Mouse (Mus musculus): ENCODE measurements around the gene Stx6.
"Not testable (repeated sequence)": the region's sequence is repeated elsewhere in the genome, so short reads cannot be mapped to it uniquely, and the experiment has no call there.

Stx6 gene

DNA sequence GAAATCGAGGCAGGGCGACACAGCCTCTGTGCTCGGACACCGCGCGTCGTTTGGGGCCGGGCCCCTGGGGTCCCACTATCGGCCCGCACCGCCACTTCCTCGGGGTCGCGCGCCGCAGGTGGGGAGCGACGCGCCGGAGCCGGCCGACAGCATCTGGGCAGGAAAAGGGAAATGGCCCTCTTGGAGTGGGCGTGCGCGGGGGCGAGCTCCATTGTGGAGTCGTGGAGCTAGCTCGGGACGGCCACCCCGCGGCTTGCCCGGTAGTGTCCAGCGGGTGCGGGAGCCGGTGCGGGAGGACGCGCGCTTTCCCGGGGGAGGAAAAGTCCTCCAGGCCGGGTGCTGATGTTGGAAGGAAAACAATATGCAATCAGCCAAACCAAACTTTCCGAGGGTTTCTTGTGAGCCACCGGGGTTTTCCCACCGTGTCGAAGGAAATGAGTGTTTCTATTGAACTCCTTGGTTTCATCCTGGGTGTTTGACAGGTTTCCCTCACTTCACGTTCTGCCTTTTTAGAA is 512 bp downstream of the Stx6 start:
- peak; percentile 60 for DNase-seq (ENCODE audit: extremely low read depth, insufficient read length, low spot score)

DNA sequence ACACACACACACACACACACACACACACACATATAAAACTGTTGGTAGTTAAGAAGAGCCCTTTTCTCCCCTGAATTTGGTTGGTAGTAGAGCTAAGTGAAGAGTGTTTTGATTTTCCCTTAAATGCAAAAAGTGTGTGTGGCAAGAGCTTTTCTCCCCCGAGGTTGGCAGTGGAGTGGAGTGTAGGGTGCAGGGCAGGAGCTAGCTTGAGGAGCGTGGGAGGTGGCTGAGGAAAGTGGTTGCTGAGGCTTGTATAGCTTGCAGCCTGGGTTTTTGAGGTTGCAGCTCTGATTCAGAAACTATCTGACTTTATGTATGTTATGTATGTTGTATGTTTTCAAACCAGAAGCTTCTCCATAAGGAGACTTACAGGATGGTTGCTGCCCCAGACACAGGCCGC is 8.9 kb downstream of the Stx6 start:
- no peak for DNase-seq (ENCODE audit: extremely low read depth, insufficient read length, low spot score)

DNA sequence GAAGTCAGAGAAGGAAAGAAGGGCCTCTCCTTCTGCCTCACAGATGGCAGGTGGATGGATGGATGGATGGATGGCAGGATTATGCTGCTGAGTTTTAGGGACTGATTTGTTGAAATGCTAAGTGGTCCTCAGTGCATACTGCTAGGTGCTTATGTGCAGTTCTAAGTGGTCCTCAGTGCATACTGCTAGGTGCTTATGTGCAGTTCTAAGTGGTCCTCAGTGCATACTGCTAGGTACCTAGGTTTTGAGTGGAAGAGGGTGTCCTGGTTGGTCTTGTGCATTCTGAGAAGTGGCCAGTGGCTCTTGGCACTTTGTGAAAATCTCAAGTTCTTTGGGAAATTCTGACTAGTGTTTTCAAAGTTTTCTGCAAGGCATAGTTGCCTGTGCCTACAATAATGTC is 11.4 kb downstream of the Stx6 start:
- DNase-seq (ENCODE audit: extremely low read depth, insufficient read length, low spot score): no peak

DNA sequence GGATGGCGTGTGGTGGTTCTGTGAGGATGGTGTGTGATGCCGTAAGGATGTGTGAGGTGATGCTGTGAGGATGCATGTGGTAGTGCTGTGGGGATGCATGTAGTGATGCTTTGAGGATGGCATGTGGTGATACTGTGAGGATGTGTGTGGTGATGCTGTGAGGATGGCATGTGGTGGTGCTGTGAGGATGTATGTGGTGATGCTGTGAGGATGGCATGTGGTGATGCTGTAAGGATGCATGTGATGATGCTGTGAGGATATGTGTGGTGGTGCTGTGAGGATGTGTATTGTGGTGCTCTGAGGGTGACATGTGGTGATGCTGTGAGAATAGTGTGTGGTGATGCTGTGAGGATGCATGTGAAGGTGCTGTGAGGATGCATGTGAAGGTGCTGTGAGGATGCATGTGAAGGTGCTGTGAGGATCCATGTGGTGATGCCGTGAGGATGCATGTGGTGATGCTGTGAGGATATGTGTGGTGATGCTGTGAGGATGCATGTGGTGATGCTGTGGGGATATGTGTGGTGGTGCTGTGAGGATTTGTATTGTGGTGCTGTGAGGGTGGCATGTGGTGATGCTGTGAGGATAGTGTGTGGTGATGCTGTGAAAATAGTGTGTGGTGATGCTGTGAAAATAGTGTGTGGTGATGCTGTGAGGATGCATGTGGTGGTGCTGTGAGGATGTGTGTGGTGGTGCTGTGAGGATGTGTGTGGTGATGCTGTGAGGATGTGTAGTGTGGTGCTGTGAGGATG is 14.6 kb downstream of the Stx6 start:
- DNase-seq (ENCODE audit: extremely low read depth, insufficient read length, low spot score): no peak

DNA sequence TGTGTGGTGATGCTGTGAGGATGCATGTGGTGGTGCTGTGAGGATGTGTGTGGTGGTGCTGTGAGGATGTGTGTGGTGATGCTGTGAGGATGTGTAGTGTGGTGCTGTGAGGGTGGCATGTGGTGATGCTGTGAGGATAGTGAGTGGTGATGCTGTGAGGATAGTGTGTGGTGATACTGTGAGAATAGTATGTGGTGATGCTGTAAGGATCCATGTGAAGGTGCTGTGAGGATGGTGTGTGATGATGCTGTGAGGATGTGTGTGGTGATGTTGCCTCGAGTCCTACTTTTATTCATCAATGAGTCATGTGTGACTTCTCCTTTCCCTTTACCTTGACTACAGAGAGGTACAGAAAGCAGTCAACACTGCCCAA is 15.1 kb downstream of the Stx6 start:
- not testable (repeated sequence) for DNase-seq (ENCODE audit: extremely low read depth, insufficient read length, low spot score)

DNA sequence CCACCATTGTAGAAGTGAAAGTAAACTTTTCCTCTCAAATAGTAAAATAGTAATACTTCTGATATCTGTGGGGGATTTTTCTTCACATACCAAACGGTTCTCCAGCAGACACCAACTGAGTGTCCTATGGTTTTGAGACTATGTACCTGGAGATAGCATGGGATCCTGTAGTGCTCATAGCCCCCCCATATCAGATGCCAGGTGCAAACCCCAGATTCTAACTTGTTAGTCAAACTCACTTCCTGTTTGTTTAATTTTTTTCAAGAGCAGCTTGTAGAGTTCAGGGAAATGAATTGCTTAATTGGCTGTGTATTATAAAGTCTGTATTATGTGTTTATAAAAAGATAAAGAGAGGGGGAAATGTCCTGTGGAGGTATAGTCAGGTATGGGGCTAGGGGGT is 15.9 kb downstream of the Stx6 start:
- DNase-seq (ENCODE audit: extremely low read depth, insufficient read length, low spot score): no peak

DNA sequence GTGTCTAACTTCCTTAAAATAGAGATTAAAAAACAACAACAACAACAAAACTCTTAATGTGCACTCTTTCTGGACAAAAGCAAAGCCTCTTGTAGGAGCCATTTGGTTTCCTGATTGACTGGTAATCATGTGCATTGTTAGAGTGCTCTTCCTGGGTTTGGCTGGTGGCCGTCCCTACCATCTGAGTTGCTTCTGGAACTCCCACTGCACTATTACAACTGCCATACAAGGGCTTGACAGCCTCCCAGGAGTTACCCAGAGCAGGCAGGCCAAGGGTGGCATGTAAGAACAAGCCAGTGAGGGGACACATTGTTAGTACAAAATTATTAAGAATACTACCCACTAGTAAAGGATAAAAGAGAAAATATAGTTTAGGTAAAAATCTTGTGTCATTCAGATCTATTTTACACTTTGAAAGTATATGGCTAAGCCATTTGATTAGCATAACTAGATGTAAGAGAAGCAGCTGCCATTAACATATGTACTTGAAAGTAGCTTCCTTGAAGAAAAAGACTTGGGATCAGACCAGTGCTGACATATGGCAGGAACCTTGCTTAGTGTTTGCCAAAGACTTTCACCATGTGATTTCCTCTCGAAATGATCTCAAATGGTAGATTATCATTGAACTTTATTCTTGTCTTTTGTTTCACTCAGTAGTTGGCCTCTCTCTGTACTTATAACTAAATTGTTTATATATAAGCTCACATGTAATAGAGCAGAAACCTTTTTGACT is 19.8 kb downstream of the Stx6 start:
- no peak for DNase-seq (ENCODE audit: extremely low read depth, insufficient read length, low spot score)

DNA sequence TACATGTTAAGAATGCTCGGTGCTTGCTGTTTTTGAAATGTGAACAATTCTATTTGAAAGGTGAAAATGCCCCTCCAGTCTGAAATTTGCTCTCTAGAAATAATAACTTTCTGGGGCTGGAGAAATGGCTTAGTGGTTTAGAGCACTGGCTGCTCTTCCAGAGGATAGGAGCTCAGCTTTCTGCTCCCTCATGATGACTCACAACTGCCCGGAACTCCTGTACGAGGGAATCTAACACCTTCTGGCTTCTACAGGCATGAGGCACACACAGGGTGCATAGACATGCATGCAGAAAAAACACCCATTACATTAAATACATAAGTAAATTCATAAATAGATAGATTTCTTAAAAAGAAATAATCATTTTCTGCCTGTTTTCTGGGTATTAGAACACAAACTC is 25.7 kb downstream of the Stx6 start:
- no peak for DNase-seq (ENCODE audit: extremely low read depth, insufficient read length, low spot score)

DNA sequence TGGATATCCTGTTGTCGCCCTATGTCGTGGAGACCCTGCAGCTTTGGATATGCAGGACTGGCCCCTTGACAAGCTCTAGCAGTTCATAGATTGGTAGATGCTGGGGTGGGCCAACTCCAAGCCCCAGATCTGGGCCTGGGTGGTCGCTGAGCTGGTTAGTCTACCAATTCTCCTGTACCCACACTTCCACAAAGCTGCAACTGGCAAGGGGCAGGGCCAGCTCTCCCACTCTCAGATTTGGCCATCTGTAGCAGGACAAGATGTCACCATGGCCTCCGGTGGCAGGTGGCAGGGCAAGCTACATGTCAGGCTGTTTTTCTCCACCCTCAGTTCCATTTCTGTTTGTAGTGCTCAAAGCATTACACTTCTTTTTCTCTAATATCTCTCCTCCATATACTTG is 30.1 kb downstream of the Stx6 start:
- no peak for DNase-seq (ENCODE audit: extremely low read depth, insufficient read length, low spot score)

DNA sequence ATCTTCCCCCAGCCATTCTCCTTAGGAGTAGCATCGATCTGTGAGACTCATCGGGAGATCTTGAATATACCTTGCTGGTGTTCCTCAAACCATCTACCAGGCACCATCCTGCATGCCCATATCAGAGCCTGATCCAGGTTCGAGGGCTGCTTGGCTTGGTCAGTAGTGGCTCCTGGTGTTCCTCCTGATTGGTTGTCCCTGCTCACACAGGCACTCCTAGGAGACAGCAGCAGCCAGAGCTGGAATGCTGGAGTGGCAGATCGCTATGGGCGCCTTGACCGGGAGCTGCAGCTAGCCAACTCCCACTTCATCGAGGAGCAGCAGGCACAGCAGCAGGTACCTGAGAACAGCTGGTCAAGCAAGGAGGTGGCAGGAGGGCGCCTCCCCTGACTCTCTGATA is 32.7 kb downstream of the Stx6 start:
- no peak for DNase-seq (ENCODE audit: extremely low read depth, insufficient read length, low spot score)

DNA sequence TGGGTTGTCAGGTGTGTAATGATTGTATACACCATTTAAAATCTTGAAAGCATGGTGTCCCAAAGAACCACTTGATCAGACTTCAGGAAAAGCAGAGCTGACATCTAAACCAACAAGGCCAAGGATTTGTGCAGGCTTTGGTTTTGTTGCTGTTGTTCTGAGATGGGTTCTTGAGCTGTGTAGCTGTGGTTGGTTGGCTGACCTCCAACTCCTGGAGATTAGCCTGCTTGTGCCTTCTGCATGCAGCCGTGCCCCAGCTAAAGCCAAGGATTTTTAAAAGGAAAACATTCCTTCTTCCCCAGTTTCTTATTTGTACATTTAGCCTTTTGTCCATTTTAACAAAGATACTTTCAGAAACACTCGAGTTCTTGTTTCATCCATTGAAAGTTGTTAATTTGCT is 33.2 kb downstream of the Stx6 start:
- no peak for DNase-seq (ENCODE audit: extremely low read depth, insufficient read length, low spot score)

DNA sequence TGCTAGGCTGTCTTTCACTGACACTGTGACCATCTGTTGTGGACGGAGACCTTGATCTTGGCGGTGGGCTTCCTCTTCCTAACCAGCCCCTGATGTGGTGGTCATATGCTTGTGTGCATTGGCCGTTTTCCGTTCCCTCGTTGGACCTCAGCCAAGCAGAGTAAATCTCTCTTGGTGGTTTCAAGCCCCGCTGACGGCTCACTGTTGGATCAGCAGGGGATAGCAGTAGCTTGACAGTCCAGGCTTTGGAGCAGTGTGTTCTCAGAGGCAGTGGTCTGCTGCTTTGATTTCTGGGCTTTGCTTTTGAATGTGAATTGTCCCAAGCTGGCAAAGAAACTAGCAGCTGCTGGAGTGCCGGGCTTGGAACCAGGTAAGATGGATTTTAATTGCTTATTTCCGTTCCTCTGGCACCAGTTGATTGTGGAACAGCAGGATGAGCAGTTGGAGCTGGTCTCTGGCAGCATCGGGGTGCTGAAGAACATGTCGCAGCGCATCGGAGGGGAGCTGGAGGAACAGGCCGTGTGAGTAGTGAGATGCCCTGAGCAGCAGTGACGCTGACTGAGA is 34.4 kb downstream of the Stx6 start:
- no peak for DNase-seq (ENCODE audit: extremely low read depth, insufficient read length, low spot score)

DNA sequence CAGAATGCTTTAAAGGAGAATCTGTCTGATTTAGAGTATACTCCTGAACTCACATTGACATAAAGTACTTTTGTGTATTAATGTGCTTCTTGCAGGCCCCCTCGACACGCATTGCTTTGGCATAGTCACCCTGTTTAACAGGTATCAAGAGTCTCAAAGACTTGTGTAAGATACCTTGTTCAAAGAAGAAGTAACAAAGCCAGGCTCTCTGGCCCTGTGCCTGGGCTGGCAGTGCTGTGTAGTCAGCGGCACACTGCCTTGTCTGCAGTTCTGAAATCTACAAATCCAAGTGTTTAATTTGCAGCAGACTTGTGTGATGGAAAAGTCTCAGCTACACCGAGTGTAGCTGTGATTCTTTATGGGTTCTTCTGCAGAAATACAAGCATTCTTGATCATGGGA is 38.2 kb downstream of the Stx6 start:
- DNase-seq (ENCODE audit: extremely low read depth, insufficient read length, low spot score): no peak

DNA sequence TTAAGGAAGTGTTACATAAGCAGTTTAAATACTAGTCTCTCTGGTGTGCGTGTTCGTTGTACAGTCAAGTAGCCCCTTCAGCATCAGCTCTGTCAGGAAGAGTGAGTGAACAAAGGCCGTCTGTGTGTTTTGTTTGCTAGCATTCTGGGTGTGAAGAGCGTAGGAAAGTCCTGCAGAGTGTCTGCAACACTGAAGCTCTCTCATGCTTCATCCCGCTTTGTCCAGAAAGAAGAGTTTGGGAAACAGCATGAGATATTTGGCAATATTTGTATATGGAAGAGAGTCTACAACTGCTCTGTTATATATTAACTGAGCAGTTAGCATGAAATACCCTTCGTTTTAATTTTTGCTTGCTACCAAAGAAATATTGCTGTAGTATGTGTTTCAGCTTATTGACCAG is 41.0 kb downstream of the Stx6 start:
- DNase-seq (ENCODE audit: extremely low read depth, insufficient read length, low spot score): no peak

DNA sequence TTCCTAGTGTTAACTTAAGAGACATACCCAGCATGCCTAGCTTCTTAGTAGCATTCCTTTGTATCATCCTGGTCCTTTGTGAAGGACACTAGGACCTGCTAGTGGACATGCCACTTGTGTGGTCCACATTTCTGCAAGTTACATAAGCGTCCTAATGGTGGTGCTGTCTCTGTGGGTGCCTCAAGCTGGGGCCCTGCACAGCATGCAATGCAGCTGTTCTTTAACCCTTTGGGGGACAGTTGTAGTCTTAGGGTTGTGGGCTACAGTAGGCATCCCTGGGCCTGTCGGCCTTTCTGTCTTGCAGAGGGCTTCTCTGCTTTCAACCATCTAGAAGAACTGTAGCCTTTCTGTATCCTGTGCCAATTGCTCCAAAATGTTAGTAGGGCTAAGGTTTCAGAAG is 42.5 kb downstream of the Stx6 start:
- DNase-seq (ENCODE audit: extremely low read depth, insufficient read length, low spot score): no peak

DNA sequence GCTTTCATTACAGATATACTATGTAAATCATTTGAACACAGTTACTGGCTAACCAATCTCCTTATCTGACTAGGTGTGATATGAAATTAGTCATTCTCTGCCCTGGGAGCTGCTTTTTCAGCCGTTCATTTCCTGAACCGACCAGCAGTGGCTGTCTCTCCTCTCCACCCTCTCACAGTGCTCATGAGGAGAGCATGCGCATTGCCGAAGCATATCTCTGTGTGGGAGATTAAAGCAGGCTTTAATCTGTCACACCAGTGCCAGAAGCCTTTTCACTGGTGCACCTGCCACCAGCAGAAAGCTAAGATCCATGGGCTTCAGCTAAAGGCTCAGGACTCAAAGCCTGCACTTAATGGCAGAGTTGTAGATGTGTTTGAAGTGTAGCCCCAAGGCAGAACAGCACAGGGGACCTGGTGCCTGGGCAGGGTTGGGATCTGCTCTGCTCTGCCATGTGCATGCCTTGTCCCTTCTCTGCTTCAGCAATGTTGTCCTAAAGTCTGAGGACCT is 42.9 kb downstream of the Stx6 start:
- no peak for DNase-seq (ENCODE audit: extremely low read depth, insufficient read length, low spot score)

DNA sequence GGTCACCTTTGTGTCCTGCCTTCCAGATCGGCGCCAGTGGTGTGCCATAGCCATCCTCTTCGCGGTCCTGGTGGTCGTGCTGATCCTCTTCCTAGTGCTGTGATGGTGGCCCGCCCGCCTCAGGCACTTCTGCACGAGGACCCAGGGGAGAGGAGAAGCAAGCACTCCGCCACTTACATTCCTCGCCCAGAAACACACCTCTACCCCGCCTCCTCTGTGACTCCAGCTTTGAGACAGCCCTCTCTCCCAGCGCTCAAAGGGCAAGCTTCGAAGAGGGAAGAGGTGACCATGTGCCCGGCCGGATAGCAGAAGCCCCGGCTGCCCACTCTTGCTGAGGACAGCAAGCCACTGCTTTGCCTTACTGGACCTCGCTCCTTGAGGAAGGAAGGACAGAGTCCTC is 43.4 kb downstream of the Stx6 start:
- no peak for DNase-seq (ENCODE audit: extremely low read depth, insufficient read length, low spot score)

DNA sequence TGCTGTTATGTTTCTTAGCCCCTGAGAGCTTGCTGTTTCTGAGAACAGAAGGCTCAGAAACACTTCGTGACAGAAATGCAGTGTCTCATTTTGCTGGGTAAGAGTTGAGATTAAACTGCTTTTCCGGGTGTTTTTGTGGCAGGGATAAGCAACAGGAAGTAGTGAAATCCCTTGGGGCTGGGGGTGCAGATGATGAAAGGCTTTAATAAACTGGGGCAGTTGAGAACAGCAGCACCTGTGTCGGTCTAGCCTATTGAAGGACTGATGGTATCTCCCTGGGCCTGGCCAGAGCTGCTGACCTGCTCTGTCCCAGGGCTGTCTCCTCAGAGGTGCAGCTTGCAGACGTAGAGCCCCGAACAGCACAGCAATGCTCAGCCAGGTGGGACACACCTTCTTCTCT is 44.0 kb downstream of the Stx6 start:
- no peak for DNase-seq (ENCODE audit: extremely low read depth, insufficient read length, low spot score)

DNA sequence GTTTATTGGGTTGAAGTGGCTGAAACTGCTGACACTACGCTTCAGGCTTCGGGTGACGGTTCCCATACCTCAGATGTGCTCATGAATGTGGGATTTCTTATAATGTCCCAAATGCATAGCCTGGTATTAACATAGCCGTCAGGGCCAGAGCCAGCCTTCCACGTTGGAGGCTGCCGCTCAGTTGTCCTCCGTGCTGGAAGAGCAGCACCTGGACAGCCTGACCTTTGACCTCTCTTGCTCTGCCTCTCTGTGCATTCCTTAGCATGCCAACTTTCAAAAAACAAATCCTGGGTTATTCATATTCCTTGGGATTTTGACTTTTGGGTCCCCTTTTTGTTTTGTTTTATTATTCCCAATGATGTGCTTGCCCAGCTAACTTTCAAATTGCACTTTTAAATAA is 44.6 kb downstream of the Stx6 start:
- no peak for DNase-seq (ENCODE audit: extremely low read depth, insufficient read length, low spot score)

DNA sequence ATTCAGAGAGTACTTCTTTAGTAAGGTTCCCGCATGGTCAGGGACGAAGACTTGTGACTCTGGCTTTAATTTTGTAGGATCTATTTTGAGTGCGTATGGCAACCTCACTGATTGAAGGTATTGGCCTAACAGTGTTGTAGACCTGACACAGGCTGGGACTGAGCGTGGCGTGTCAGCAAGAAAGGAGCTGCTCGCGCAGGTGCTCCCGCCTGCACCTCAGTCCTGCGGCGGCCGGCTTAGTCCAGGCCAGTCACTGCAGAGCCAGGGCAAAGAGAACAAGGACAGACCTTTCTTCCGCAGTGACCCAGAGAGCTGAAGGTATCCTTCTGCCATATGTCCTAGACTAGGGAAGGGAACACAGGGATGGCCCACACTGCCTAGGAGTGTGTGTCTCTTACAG is 45.4 kb downstream of the Stx6 start:
- no peak for DNase-seq (ENCODE audit: extremely low read depth, insufficient read length, low spot score)

DNA sequence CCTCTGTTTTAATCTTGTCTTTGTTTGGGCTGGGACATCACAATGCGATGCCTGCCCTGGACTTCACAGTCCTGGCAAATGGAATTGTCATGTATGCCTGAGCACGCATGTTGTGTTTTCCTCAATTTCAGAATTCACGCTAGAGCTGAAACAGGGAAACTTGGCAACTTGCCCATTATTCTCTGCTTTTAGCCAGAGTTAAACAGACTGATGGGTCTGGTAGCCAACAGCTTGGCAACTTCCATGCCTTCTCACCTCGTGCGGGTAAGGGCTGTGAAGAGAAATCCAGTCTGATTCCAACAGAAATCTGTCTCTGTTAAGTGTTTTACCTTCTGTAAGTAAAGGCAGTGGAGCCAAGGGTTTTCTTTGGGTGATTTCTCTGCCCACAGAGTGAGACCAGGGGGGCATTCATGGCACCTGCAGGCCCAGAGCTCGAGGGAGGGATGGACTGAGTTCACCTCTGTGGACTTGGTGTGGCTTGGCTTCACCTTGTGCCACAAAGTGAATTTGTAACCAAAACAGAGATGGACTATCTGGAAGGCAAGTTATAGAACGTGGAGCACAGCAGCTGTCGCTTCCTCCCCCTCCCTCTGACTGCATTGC is 46.1 kb downstream of the Stx6 start:
- DNase-seq (ENCODE audit: extremely low read depth, insufficient read length, low spot score): no peak
